Mouse (Mus musculus) thymus, postnatal 10 days (tissue): ENCODE measurements around the gene Bex2.
"Not testable (repeated sequence)": the region's sequence is repeated elsewhere in the genome, so short reads cannot be mapped to it uniquely, and the experiment has no call there.

ENCODE experiments used
- DNase-seq, 2 experiments: peaks; one replicate each; pipeline ENCODE4 v3.0.0; 2021; ENCODE audit warnings: low spot score in 2 of 2

Bex2 gene

DNA sequence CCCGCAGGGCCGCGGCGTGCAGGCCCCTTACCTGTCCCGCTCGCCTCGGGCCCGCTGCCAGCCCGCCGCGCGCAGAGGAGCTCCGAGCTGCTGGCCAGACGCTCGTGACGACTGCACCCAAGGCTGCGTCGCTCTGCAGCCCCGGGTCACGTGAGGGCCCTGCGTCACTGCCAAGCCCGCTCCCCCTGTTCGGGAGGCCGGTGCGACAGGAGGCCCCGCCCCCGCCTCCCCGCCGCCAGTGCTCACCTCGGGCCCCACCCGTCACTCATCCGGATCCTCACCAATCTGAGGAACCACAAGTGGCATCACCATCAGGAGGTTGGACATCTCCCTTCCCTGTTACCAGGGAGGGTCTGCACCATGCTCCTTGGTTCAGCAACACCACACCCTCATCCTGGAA, at the start of gene Bex2:
Gene Bex2 (minus strand): TSS at position 217 of the 400 bp plus-strand sequence.
- peak in 1 of 2 experiments; percentile 3 for DNase-seq

DNA sequence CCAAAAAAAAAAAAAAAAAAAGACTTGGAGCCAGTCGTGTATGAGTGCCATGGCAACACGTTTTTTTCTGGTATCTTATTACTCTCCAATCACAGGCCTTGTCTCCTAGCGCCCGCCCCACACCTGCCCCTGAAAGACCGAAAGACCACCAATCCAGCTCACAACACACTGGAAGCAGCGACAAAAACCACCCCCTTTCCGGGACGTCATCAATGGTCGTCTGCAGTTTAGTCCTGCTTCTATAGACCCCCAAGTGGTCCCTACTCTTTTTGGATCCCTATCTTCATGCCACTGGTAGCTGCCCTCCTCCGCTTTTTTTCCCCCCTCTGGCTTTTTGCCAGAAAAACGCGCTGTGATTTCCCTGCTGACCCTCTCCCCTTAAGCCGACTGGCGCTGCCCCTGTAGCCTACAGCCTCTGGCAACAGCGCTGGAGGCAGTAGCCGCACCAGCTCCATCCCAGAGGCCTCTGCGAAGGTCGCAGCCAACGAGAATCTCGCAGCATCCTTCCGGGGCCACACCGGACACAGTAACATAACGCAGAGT, 47.5 kb upstream of the Bex2 start:
- no peak for DNase-seq

DNA sequence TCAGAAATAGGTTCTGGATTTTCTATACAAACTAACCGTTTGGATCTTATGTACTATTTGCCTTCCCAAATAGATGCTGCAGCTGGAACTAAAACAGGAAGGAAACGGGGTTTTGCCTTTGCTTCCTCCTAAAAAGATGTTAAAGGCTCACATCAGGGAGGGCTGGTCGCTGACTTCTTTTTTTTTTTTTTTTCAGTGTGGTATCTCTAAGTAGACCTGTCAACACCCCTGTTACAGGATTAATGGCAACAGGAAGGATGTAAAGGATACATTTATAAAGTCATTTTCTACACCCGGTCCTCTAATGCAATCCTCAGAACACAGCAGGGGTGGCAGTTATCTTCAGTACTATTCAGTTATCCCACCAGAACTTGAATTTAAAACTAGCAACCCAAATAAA, 47.0 kb upstream of the Bex2 start:
- DNase-seq: no peak

DNA sequence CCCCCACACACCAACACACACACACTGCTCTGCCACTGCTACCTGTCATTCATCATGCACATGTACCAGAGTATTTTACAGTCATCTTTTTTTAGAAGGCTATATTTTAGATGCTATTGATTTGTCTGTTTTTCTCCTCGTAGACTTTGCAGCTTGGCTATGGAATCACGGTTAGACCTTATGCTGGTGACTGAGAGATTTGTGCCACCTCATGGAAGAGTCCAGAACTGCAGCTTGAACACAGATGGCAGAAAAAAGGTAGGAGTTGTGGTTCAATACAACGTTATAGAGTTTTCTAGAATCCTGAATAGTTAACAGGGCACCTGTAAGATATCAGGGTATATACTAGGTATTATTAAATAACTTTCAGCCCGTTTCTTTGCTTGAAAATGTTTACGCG, 39.9 kb upstream of the Bex2 start:
- DNase-seq: peak in 1 of 2 experiments; percentile 4

DNA sequence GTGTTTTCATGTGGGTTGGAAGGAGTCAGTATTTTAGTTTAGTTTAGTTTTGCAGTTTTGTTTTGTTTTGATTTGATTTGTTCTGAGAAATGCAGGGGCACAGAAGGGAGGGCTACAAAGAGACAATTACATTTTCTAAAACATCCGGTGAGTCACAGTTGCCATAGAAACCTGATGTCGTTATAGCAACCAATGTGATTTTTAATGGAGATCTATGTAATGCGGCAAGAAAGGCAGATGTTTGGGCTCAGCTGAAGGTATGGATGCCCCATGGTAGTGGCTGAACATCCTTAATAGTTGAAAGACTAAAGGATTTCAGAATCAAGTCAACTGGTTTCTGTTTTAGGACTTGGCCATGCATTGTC, 36.7 kb upstream of the Bex2 start:
- DNase-seq: no peak

DNA sequence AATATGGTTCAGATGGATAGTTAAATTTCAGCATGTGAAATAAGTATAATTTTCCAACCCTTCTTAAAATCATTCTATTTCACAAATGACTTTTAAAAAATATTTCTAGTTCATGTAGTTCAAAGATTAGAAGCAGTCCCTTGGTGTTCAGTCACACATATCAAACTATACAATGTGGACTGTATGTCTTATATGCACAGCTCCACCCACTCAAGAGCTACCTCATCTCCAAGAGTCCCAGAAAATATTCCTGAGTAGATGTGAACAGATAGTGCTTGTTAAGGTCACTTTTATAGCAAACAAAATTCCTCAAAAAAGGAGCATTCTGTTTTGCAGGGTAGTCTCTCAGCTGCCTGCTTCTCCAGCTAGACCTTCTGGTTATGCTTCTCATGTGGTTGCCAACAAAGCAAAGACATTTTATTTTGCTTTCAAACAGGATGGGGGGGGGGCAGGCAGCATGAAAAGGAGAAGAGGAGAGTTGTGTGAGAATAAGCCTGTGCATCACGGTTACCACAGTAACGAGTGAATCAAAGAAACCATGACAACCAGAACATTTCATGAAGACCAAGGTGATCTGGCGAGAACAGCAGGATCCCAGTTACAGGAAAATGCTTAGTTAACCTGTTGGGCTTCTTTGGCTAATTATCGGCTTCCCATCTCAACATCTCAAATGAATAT, 36.1 kb upstream of the Bex2 start:
- no peak for DNase-seq

DNA sequence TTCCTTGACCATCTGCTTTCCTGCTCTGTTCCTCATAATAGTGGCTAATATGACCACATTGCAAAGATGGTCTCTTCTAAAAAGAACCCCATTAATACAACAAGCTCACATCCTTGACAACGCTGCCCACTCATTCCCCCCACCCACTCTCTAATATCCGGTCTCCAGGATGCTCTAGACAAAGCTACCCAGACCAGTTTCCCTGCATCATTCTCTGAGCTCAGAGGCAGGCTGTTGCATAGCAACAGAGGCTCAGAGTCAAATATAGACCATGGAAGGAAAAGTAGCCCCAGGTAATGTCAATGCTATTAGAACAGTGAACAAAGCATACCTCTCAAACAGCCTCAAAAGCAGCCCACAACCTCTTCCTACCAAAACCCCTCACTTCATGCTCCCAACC, 26.4 kb upstream of the Bex2 start:
- DNase-seq: no peak

DNA sequence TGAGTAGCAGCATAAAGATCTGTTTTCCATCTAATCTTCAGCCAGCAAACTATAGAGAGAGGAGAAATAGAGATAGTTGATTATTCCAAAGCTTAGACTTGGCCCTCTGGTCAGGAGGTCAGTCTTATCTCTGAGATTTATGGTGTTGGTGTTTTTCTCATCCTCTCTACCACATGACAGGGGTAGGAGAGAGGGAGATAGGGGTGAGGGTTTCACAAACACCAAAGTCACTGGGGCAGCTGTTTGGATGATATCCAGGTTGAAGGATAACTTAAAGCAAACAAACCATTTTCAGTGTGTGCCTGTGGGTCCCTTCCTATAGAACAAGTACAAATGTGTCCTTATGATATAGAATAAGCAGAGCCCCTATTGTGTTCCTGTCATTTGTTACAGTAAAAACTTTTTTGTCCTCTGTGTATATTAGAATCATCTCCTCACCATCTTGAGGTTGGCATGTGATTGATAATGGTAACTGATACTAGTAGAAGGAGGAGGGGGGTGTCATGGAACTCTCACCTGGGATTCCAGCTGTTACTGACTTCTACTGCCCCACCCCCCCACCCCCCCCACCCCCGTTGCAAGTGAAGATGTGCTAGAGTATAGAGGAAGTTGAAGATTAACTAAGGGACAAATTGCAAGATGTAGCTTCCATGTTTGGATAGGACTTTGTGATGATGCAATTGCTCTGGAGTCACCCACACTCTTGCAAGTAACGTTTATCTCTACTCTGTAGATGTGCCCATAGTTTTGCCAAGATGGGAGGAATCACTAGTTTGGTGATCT, 24.7 kb upstream of the Bex2 start:
- DNase-seq: no peak

DNA sequence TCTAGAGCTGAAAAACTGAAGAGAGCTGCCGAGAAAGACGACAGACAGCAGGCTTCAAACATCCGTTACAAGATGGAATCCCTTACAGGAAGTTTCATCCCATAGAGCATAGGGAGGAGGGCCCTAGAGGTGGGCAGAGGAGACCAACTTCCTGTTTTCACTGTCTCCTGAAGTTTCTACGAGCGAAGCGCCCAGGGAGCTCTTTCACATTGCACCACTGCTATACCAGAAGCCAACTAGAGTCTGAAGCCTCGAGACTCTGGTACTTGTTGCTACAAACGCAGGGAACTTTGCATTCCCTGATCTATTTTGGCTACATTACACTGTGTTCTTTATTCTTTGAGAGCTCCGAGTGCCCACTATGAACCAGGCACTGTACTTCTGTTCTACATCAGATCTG, 17.1 kb upstream of the Bex2 start, which contains the start of gene Nxf3:
Gene Nxf3 (minus strand): TSS at position 101 of the 400 bp plus-strand sequence.
- no peak for DNase-seq

DNA sequence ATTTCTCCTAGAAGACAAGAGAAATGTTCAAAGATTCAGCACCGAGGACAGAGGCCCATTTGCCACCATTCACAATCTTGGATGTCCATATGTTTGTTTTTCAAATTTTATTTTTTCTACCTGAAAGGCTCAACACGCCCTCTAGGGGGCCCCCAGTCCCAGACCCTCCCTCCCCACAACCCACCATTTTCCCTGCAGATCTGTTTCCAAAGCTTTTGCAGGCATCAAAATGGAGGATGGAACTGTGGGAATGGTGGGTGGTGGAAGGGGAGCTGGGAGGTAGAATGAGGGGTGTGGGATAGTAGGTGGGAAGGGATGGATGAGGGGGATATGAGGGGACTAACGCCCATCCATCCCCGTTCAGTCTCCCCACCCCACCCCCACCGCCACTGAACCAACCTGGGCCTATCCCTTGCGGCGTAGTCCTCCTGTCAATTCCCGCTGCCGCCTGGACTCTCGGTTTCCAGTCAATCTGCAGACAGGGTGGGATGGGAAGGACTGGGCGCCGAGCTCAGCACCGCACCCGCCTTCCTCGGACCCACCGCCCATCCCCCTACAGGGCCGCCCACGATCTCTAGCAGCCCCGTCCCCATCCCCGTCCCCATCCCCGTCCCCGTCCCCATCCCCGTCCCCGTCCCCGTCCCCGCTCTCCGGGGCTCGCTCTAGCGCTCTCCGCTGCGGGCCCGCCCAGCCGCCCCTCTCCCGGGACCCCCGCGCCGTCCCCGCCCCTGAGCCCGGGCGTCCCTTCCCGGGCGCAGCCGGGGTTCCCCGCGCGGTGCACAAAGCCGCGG, 640 bp downstream of the Bex2 start:
- DNase-seq: peak in 1 of 2 experiments; percentile 3

DNA sequence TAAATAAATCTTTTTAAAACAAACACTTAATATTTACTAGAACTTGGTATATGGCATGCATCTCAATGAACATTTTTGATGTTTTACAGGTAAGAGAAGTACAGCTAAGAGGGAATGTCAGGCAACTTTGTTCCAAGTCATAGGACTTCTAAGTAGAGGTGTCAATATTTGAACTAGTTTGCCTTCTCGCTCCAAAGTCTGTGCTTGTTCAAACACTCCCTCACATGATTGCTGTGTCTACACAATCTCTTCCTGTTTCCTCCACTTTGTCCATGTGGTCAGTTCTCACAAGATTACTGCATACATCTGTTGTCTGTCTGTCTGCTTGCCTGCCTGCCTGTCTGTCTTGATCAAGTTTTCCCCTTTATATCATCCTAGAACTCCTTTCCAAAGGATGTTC, 7.3 kb downstream of the Bex2 start:
- DNase-seq: no peak

DNA sequence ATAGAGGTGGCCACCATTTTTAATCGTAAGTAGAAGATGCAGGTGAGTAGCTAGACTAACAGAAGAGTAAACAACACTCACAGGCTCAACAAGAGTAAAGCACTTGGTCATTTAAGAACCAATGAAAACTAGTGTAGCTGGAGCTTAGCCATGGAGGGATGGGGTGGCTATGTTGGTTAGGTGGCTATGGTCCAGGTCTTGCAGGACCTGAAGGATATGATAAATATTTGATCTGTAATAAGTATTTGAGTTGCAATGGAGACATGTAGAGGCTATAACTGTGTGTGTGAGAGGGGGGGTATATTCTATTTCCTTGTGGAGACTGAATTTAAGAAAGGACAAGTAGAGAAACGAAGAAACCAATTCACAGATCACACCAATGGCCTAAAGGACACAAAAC, 16.8 kb downstream of the Bex2 start:
- DNase-seq: no peak

DNA sequence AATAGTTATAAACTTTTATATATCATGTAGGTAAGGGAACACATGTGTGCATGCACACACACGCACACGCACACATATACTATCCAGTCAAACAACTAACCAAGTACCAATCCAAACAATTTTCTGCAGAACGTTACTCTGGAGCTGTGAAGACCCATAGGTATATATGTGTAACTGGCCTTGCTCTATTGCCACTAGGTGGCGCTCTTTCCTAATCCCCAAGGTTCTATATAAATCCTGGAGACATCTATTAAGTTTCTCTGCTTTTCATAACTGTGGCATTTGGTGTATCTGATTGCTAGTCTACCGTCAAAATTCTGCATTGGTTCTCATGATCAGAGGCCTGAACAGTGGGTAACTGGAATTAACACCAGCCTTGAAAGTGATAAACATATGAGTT, 20.5 kb downstream of the Bex2 start:
- peak in 1 of 2 experiments; percentile 40 for DNase-seq

DNA sequence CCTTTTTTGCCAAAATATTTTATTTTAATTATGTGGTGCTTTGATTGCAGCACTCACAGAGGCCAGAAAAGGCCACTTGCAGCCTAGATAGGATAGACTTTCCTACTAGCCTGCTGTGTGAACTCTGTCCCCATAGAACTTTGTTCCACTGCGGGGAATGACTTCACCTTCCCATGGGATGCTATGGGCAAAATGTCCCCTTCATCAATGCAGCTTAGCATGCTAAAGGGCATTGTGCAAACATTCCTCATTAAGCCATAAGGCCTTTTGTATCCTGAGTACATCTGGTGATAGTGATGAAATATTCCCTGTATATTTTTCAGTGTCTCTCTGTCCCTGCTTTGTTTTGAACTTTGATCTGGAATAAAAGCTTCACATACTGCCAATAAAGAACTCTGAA, 24.3 kb downstream of the Bex2 start:
- DNase-seq: no peak

DNA sequence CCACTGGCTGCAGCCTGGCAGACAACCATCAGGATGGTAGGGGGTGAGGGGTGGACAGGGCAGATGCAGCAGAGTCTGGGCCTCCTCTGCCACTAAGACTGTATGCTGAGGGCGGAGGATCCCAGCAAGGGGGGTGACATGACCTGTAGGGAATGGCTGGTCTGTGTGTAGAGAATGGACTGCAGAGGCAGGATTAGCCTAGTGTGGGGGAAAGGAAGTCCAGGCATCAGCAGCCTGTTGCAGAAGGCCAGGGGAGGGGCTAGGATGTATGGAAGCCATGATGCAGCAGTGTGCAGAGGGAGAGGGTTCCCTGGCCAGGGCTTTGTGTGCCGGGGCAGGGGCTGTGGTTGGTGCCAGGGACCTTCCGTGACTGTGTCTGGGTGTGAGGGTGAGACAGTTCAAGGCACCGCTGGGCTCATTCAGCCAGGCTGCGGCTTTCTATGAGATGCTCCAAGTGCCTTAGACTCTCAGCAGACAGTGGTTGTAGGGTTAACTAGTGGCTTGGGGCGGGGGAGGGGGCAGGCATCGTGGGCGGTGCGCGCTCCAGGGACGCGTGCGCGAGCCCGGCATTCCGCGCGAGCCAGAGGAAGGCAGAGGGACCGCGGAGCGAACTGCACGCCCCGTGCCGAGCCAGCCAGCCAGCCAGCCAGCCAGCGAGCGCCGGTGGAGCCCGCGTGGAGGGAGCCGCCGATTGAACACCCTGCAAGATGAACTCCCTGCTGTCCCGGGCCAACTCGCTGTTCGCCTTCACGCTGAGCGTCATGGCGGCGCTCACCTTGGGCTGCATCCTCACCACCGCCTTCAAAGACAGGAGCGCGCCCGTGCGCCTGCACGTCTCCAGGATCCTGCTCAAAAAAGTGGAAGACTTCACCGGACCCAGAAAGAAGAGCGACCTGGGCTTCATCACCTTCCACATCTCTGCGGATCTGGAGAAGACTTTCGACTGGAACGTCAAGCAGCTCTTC, 35.0 kb downstream of the Bex2 start, which contains the start of gene Arxes1:
Gene Arxes1 (plus strand): TSS at position 569 of the 965 bp plus-strand sequence.
- DNase-seq: not testable (repeated sequence)

DNA sequence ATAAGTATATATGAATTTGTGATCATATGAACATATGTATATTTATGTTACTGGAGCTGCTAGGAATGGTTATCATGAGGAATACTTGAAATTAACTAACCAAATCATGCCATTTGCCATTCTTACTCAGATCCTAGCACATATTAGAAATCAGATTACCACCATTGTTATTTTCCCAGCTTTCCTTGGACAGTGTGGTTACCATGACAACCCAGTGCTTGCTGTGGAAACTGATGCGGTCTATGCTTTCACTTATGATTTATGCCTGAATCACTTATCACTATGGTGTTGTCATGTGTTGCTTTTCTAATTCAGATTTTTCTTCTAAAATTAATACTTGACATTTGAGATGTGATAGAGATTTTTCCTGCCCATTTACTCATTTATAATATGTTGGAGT, 37.7 kb downstream of the Bex2 start:
- DNase-seq: no peak
